Mouse (Mus musculus): ENCODE measurements around the gene Defa34. TPM values are rescaled to one million over a fixed set of nuclear protein-coding genes. Genes with fewer than 3 reads are reported as not detected.

Defa34 gene
- total RNA-seq (2023), result not detected

GRCm38 (mm10) chr8:21665497-21665896, at the start of gene Defa34:
Defa34 (plus strand) TSS chr8:21665797.

DNA sequence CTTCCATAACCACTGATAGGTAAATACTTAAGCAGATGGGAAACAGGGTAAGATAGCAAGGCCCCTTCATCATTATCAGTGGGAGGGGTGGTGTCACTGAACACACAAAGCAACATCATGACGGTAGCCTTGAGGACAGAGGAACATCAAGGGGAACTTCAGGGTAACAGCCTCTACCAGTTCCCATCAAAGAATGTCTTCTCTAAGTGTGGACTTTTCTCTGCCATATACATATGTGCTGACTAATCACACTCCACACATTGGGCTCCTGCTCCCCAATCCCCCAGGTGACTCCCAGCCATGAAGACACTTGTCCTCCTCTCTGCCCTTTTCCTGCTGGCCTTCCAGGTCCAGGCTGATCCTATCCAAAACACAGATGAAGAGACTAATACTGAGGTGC, 47.7 kb upstream of the Defa34 start, which contains the start of gene Defa26:
Defa26 (plus strand) TSS at position 301 of the 400 bp plus-strand sequence.

DNA sequence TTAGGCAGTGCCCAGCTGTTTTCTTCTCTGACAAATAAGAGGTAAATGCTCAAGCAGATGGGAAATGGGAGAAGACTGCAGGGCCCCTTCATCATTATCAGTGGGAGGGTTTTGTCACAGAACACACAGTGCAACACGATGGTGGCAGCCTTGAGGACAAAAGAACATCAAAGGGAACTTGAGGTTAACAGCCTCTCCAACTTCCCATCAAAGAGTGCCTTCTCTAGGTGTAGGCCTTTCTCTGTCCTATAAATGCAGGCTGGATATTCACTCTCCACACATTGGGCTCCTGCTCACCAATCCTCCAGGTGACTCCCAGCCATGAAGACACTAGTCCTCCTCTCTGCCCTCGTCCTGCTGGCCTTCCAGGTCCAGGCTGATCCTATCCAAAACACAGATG, 10.1 kb upstream of the Defa34 start, which contains the start of gene Defa17:
Defa17 (plus strand) TSS at position 301 of the 400 bp plus-strand sequence.

DNA sequence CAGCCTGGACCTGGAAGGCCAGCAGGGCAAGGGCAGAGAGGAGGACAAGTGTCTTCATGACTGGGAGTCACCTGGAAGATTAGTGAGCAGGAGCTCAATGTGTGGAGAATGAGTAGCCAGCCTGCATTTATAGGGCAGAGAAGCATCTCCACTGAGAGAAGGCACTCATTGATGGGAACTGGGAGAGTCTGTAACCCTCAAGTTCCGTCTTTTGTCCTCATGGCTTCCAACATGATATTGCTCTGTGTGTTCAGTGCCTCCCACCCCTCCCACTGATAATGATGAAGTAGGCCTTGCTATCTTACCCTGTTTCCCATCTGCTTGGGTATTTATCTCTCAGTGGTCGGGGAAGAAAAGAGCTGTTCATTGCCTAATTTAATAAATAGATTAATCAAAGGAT, 37.9 kb downstream of the Defa34 start, which contains the start of gene AY761184:
AY761184 (minus strand) TSS at position 101 of the 400 bp plus-strand sequence.

Other genes starting within 250 kb of the Defa34 start
- not detected for gene Defa36, start 238.4 kb upstream of the Defa34 start, total RNA-seq (2023)
- gene Gm7849, start 209.2 kb upstream of the Defa34 start, total RNA-seq (2023), result not detected
- gene Defa20, start 156.5 kb upstream of the Defa34 start, total RNA-seq (2023), result not detected
- not detected for gene Defa32, start 136.8 kb upstream of the Defa34 start, total RNA-seq (2023)
- gene Defa37, start 100.4 kb upstream of the Defa34 start, total RNA-seq (2023), result not detected
- not detected for gene Defa28, start 82.8 kb upstream of the Defa34 start, total RNA-seq (2023)
- not detected for gene Gm7861, start 71.3 kb upstream of the Defa34 start, total RNA-seq (2023)
- not detected for gene Defa26, start 47.6 kb upstream of the Defa34 start, total RNA-seq (2023)
- not detected for gene Defa17, start 10.0 kb upstream of the Defa34 start, total RNA-seq (2023)
- gene AY761184, start 37.8 kb downstream of the Defa34 start, total RNA-seq (2023), result not detected
- not detected for gene Defa24, start 68.7 kb downstream of the Defa34 start, total RNA-seq (2023)
- gene Defb50, start 157.7 kb downstream of the Defa34 start, total RNA-seq (2023), result not detected
- not detected for gene Defb2, start 174.1 kb downstream of the Defa34 start, total RNA-seq (2023)
- not detected for gene Defb10, start 193.1 kb downstream of the Defa34 start, total RNA-seq (2023)
- not detected for gene Defb9, start 219.6 kb downstream of the Defa34 start, total RNA-seq (2023)
- gene Defb11, start 240.6 kb downstream of the Defa34 start, total RNA-seq (2023), result not detected

Data from B cell, adult 67 days (primary cell).